In the genomic region with DNA sequence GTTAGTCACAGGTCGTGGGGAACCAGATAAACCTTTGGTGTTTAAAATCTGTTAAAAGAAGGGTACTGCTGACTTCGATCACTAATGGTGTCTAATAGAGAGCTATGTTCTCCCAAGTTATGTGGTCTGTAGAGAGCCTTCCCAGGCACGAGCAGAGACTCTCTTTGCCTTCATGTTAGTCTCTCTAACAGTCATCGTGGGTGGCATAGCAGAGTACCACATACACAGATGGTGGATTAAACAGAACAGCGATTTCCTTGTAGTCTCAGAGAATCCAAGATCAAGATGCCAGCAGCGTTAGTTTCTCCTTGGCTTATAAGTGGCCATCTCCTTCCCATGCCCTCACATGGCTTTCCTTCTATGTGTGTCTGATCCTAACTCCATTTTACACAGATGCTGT, we compare ENCODE assay signal across 20 mouse cellular contexts. TPM values are rescaled to one million over a fixed set of nuclear protein-coding genes. Genes with fewer than 3 reads are reported as not detected.
DNase-seq lines count a peak whose midpoint lies in the region; ATAC-seq lines count a peak whose summit lies in the region.
"Had no signal": no experiment of that assay in that cellular context is flagged by ENCODE, and none has a peak within 500 bp of the region (broad histone marks: within the 10 kb centered on the region; RNA-seq: fewer than 3 reads in every experiment).

No protein-coding gene starts in this region.

- no peak for DNase-seq in frontal cortex, postnatal 25 days (ENCODE audit: low spot score in 2 of 2)
- peak; percentile 22 for DNase-seq in heart, adult 11 months
- DNase-seq in heart, adult 8-10 months (ENCODE audit: low spot score) = no peak
- DNase-seq in brain, adult 2 months (ENCODE audit: low read depth, low spot score) = peak; percentile 33
- no peak for DNase-seq in layer of hippocampus, postnatal 36 days
- DNase-seq: adrenal gland, adult 2 months; adrenal gland, adult 8-10 months; adrenal gland, postnatal 10 days; adrenal gland, postnatal 14 days; adrenal gland, postnatal 25 days; adrenal gland, postnatal 36 days; B cell, adult 2 months; cerebellum, adult 11 months; cerebellum, adult 11-12 months; cerebellum, adult 18-20 months; cerebellum, adult 2 months had no signal

- peak; percentile 92 for ATAC-seq in frontal cortex, adult (ENCODE audit: low TSS enrichment)
- ATAC-seq: activated CD4-positive, CD25-positive, alpha-beta regulatory T cell, adult 4 months; CD4-positive, CD25-positive, alpha-beta regulatory T cell, adult 4 months; Patski had no signal

RNA-seq across cellular contexts. Expression of a gene that starts 32.0 kb away (rescaled TPM):
- total RNA-seq in heart, adult 8-10 months (2022) = 10 to 100 TPM; 11.4 to 17.3 (median 14.8) TPM
- 10 to 100 TPM; 27.4 to 28.4 TPM for total RNA-seq in layer of hippocampus, postnatal 36 days (2021)

RNA-seq across cellular contexts. Expression of a gene that starts 55.9 kb away (rescaled TPM):
- total RNA-seq in heart, adult 8-10 months (2022) = 10 to 100 TPM; 10.7 to 14.6 (median 11.4) TPM
- total RNA-seq in layer of hippocampus, postnatal 36 days (2021) = 10 to 100 TPM in 1 of 2 experiments, 1 to 10 TPM in 1; 9.6 to 10.3 TPM

Comparison
In these comparisons a context has a peak if more than half of its experiments do, and no peak if none do; other contexts are left out.
1. DNase-seq: peak in heart, adult 11 months (single experiment) and brain, adult 2 months (single experiment); none in frontal cortex, postnatal 25 days (0 of 2), heart, adult 8-10 months (single experiment) and layer of hippocampus, postnatal 36 days (0 of 2).